8 mouse cellular contexts compared by ENCODE assay signal in the genomic region with DNA sequence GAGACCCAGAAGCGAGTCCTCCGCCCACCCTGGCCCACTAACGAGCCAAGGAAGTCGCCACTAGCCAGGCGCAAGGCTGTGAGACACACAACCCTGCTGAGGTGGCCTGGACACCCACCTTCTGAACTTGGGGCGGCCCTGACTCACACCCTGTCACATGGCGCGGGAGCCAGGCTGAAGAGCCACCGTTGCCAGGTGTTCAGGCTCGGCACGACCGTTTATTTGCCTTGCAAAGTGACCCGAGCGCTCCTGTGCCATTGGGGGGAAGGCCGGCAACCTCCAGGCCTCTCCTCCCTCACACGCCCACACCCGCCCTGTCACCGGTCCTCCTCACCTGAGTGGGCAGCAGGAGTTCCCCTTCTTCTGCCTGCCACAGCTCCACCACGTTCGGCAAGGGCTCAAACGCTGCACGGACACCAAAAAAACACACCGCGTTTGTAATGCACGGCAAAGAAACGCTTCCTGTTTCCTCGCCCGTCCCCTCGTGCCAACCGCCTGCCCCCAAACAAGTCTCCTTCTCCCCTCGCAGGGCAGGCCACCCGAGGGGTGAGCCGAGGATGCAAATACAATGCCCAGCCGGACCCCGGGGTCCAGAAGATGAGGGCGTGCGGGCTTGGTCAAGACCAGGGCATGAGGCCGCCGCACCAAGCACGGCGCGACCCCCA. TPM values are rescaled to one million over a fixed set of nuclear protein-coding genes. Genes with fewer than 3 reads are reported as not detected.
DNase-seq lines count a peak whose midpoint lies in the region; ATAC-seq and TF ChIP-seq lines count a peak whose summit lies in the region.

No protein-coding gene starts in this region.

- no peaks in the 10 kb centered on the region for H3K27me3 ChIP-seq in liver, embryonic 11.5 days (replicated peaks; ENCODE audit: control insufficient read depth, insufficient read depth, low read length)
- no peaks in the 10 kb centered on the region for H3K27me3 ChIP-seq in midbrain, postnatal 0 days (ENCODE audit: insufficient read depth, low read length)

- peak overlapping the region; percentile 98 for H3K4me2 ChIP-seq in liver, embryonic 11.5 days
- peak overlapping the region; percentile 86 for H3K4me2 ChIP-seq in midbrain, postnatal 0 days (ENCODE audit: low read depth, low read length, poor library complexity, severe bottlenecking)

- peak; percentile 95 to 97 for DNase-seq in B cell, adult 2 months
- DNase-seq in adrenal gland, adult (ENCODE audit: inconsistent age in 2 of 2, low spot score in 1 of 2), result peak; percentile 63 to 84
- peak; percentile 73 for DNase-seq in embryo, embryonic 9.5 days (ENCODE audit: extremely low spot score)
- peak; percentile 61 to 70 for DNase-seq in heart, adult 18-20 months
- DNase-seq in kidney, adult 11 months, result peak; percentile 67
- DNase-seq in liver, embryonic 11.5 days (ENCODE audit: low spot score), result peak; percentile 72
- peak; percentile 28 for DNase-seq in midbrain, postnatal 0 days (ENCODE audit: low spot score)
- peak; percentile 97 to 98 for DNase-seq in spleen, postnatal 36 days (ENCODE audit: low spot score in 2 of 2)

- no peaks in the 10 kb centered on the region for H3K9me3 ChIP-seq in liver, embryonic 11.5 days (ENCODE audit: control insufficient read depth, low read length)
- H3K9me3 ChIP-seq in midbrain, postnatal 0 days (ENCODE audit: low read length), result no peaks in the 10 kb centered on the region

- no peak for TF ChIP-seq CTCF in midbrain, postnatal 0 days (IDR thresholded peaks at IDR 0.05)

- H3K36me3 ChIP-seq in liver, embryonic 11.5 days (ENCODE audit: control insufficient read depth, insufficient read depth, low read length), result no peaks in the 10 kb centered on the region
- no peaks in the 10 kb centered on the region for H3K36me3 ChIP-seq in midbrain, postnatal 0 days (ENCODE audit: insufficient read depth, low read length)

- peaks cover 49% of the 10 kb centered on the region for H3K4me1 ChIP-seq in liver, embryonic 11.5 days (replicated peaks; ENCODE audit: control insufficient read depth, insufficient read depth, low read length)
- peaks cover 6% of the 10 kb centered on the region; the same call in 1 of the 2 replicates for H3K4me1 ChIP-seq in midbrain, postnatal 0 days (ENCODE audit: insufficient read depth, low read length)

- under 1% methylated on average over 42 of the region's 42 CpGs for WGBS in liver, embryonic 11.5 days
- WGBS in midbrain, postnatal 0 days, result under 1% methylated on average over 42 of the region's 42 CpGs

- H3K4me3 ChIP-seq in liver, embryonic 11.5 days (ENCODE audit: low read depth, low read length), result peak overlapping the region; percentile 85
- H3K4me3 ChIP-seq in midbrain, postnatal 0 days (ENCODE audit: low read depth, low read length), result peak overlapping the region; percentile 96

- peak; percentile 18 for ATAC-seq in liver, embryonic 11.5 days (replicated peaks; ENCODE audit: low FRiP score)
- ATAC-seq in midbrain, postnatal 0 days (ENCODE audit: low FRiP score), result peak; percentile 21

- peak overlapping the region; percentile 92 for H3K27ac ChIP-seq in liver, embryonic 11.5 days (ENCODE audit: low read depth, low read length)
- peak overlapping the region; percentile 88 for H3K27ac ChIP-seq in midbrain, postnatal 0 days (ENCODE audit: low read depth, low read length)

- H3K9ac ChIP-seq in liver, embryonic 11.5 days (ENCODE audit: low read depth, low read length), result peak overlapping the region; percentile 93
- H3K9ac ChIP-seq in midbrain, postnatal 0 days (replicated peaks; ENCODE audit: low read length, poor library complexity, severe bottlenecking), result peak overlapping the region; percentile 96

RNA-seq across cellular contexts. Expression of a gene that starts 0.9 kb away (rescaled TPM):
- 10 to 100 TPM; 17.1 to 24.2 TPM for total RNA-seq in heart, adult 18-20 months (2021)
- 35.7 and 37.9 TPM in 2 replicates for polyA plus RNA-seq in liver, embryonic 11.5 days (2014; fragmentation: Nextera tagmentation; extraction: Ambion mirVana)
- 37.3 and 37.7 TPM in 2 replicates for total RNA-seq in midbrain, postnatal 0 days (2014; rRNA removed)
- polyA plus RNA-seq in midbrain, postnatal 0 days (2015; fragmentation: Nextera tagmentation; extraction: Ambion mirVana), result 16.1 and 22.5 TPM in 2 replicates

Comparison
In these comparisons a context has a peak if more than half of its experiments do, and no peak if none do; other contexts are left out.
1. Peak in every context shown above with its lines: DNase-seq, ATAC-seq, H3K4me3 ChIP-seq and H3K27ac ChIP-seq.
2. DNase-seq: peak in every context shown above with its lines; median percentile 98 in spleen, postnatal 36 days; 96 in B cell, adult 2 months; 74 in adrenal gland, adult; 73 in embryo, embryonic 9.5 days; 72 in liver, embryonic 11.5 days; 67 in kidney, adult 11 months; 66 in heart, adult 18-20 months; 28 in midbrain, postnatal 0 days.